Mouse (Mus musculus): ENCODE measurements around the gene Slc38a8. TPM values are rescaled to one million over a fixed set of nuclear protein-coding genes. Genes with fewer than 3 reads are reported as not detected.

Gene Slc38a8
- polyA plus RNA-seq, 1 experiment, result not detected

GRCm38 (mm10) chr8:119544606-119545005 is 43.1 kb upstream of the Slc38a8 start:
- H3K79me2 ChIP-seq (ENCODE audit: control insufficient read depth, insufficient read depth), result peaks cover 25% of the 10 kb centered on the region
- no peaks in the 10 kb centered on the region for H3K27me3 ChIP-seq (ENCODE audit: control insufficient read depth, insufficient read depth, insufficient read length)
- H3K36me3 ChIP-seq (ENCODE audit: control insufficient read depth, insufficient read depth), result peaks cover 36% of the 10 kb centered on the region
- H3ac ChIP-seq (ENCODE audit: control insufficient read depth, insufficient read length), result no peak overlapping the region
- H3K4me2 ChIP-seq (ENCODE audit: low read depth), result no peak overlapping the region
- H3K4me3 ChIP-seq, result no peak overlapping the region
- TF ChIP-seq POLR2AphosphoS2 (IDR thresholded peaks at IDR 0.05; ENCODE audit: insufficient read length, low read depth) (no peak), MAX (IDR thresholded peaks at IDR 0.05; ENCODE audit: low read depth) (no peak), E2F4 (IDR thresholded peaks at IDR 0.05; ENCODE audit: insufficient read depth) (no peak), MYOG (IDR thresholded peaks at IDR 0.05; ENCODE audit: control insufficient read depth in 1 of 3, insufficient read depth in 1 of 3, insufficient read length in 2 of 3, low read depth in 2 of 3) (no peak), POLR2A (IDR thresholded peaks at IDR 0.05; ENCODE audit: insufficient read length, low read depth) (no peak), USF1 (IDR thresholded peaks at IDR 0.05; ENCODE audit: low read depth) (no peak), TCF3 (IDR thresholded peaks at IDR 0.05; ENCODE audit: insufficient read length, low read depth) (no peak), SRF (IDR thresholded peaks at IDR 0.05; ENCODE audit: control insufficient read depth, insufficient read length, low read depth) (no peak), MYOD1 (IDR thresholded peaks at IDR 0.05; ENCODE audit: control insufficient read depth in 1 of 3, insufficient read length in 2 of 3, low read depth in 2 of 3) (no peak), CEBPB (IDR thresholded peaks at IDR 0.05; ENCODE audit: insufficient read depth, poor library complexity, severe bottlenecking) (no peak), REST (IDR thresholded peaks at IDR 0.05; ENCODE audit: insufficient read depth, insufficient read length) (no peak), TCF12 (IDR thresholded peaks at IDR 0.05; ENCODE audit: insufficient read depth, poor library complexity, severe bottlenecking) (no peak)

DNA sequence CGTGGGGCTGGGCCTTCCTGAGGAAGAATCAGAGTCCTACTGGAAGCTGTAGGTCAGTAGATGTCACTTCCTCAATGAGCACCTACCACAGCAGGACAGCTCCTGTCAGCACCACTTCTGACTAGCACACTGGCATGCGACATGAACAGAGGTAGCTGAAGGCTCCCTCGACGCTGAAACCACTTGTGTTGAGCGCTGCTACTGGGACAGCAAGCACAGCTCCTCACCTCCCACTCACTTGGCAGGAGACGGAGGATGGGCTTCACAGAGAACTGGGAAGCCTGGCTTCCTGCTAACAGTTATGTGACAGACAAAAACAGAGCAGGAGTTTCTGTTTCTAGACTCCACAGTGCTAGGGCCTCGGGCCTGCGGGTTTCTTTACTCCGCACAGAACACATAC is 30.5 kb upstream of the Slc38a8 start:
- no peak overlapping the region for H3ac ChIP-seq (ENCODE audit: control insufficient read depth, insufficient read length)
- no peaks in the 10 kb centered on the region for H3K27me3 ChIP-seq (ENCODE audit: control insufficient read depth, insufficient read depth, insufficient read length)
- no peak overlapping the region for H3K4me2 ChIP-seq (ENCODE audit: low read depth)
- no peak for TF ChIP-seq SRF (IDR thresholded peaks at IDR 0.05; ENCODE audit: control insufficient read depth, insufficient read length, low read depth)
- no peak for TF ChIP-seq MYOG (IDR thresholded peaks at IDR 0.05; ENCODE audit: control insufficient read depth in 1 of 3, insufficient read depth in 1 of 3, insufficient read length in 2 of 3, low read depth in 2 of 3)
- no peak for TF ChIP-seq MYOD1 (IDR thresholded peaks at IDR 0.05; ENCODE audit: control insufficient read depth in 1 of 3, insufficient read length in 2 of 3, low read depth in 2 of 3)
- TF ChIP-seq POLR2A (IDR thresholded peaks at IDR 0.05; ENCODE audit: insufficient read length, low read depth), result no peak
- TF ChIP-seq USF1 (IDR thresholded peaks at IDR 0.05; ENCODE audit: low read depth), result no peak
- TF ChIP-seq CEBPB (IDR thresholded peaks at IDR 0.05; ENCODE audit: insufficient read depth, poor library complexity, severe bottlenecking), result no peak
- TF ChIP-seq MAX (IDR thresholded peaks at IDR 0.05; ENCODE audit: low read depth), result no peak
- peaks cover 13% of the 10 kb centered on the region for H3K36me3 ChIP-seq (ENCODE audit: control insufficient read depth, insufficient read depth)
- no peak overlapping the region for H3K4me3 ChIP-seq
- no peaks in the 10 kb centered on the region for H3K79me2 ChIP-seq (ENCODE audit: control insufficient read depth, insufficient read depth)

- Histone ChIP-seq H3K79me2 (ENCODE audit: control insufficient read depth, insufficient read depth) (no peaks in the 10 kb centered on the region), H3K36me3 (ENCODE audit: control insufficient read depth, insufficient read depth) (peaks cover 13% of the 10 kb centered on the region), H3ac (ENCODE audit: control insufficient read depth, insufficient read length) (no peak overlapping the region), H3K27me3 (ENCODE audit: control insufficient read depth, insufficient read depth, insufficient read length) (no peaks in the 10 kb centered on the region), H3K4me3 (no peak overlapping the region), H3K4me2 (ENCODE audit: low read depth) (no peak overlapping the region)
- TF ChIP-seq POLR2A (IDR thresholded peaks at IDR 0.05; ENCODE audit: insufficient read length, low read depth) (no peak), TCF12 (IDR thresholded peaks at IDR 0.05; ENCODE audit: insufficient read depth, poor library complexity, severe bottlenecking) (no peak), USF1 (IDR thresholded peaks at IDR 0.05; ENCODE audit: low read depth) (no peak), CEBPB (IDR thresholded peaks at IDR 0.05; ENCODE audit: insufficient read depth, poor library complexity, severe bottlenecking) (no peak), TCF3 (IDR thresholded peaks at IDR 0.05; ENCODE audit: insufficient read length, low read depth) (no peak), SRF (IDR thresholded peaks at IDR 0.05; ENCODE audit: control insufficient read depth, insufficient read length, low read depth) (no peak)
These were observed 29.9 kb upstream of the Slc38a8 start for GRCm38 (mm10) chr8:119531397-119531796.

DNA sequence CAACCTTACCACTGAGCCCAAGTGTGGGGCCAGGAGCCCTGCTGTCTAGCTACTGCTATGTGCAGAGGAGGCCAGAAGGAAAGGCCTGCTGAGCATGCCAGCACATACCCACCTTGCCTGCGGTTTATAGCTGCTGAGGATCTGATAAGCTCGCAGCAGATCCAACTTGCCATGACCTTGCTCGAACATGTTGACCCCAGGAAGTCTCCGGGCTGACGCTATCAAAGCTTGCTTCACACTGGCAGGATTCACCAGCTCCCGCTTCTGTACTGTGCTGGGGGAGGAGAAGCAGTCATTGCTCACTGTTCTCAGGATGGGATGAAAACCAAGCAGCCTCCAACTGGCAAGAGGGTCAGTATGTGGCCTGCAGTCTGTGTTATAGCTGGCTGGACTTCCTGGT is 29.4 kb upstream of the Slc38a8 start:
- no peak overlapping the region for H3K4me3 ChIP-seq
- TF ChIP-seq TCF3 (IDR thresholded peaks at IDR 0.05; ENCODE audit: insufficient read length, low read depth) (no peak), MAX (IDR thresholded peaks at IDR 0.05; ENCODE audit: low read depth) (no peak), USF1 (IDR thresholded peaks at IDR 0.05; ENCODE audit: low read depth) (no peak), TCF12 (IDR thresholded peaks at IDR 0.05; ENCODE audit: insufficient read depth, poor library complexity, severe bottlenecking) (no peak)
- H3ac ChIP-seq (ENCODE audit: control insufficient read depth, insufficient read length), result no peak overlapping the region
- H3K4me2 ChIP-seq (ENCODE audit: low read depth), result no peak overlapping the region
- no peaks in the 10 kb centered on the region for H3K79me2 ChIP-seq (ENCODE audit: control insufficient read depth, insufficient read depth)
- H3K36me3 ChIP-seq (ENCODE audit: control insufficient read depth, insufficient read depth), result peaks cover 13% of the 10 kb centered on the region
- H3K27me3 ChIP-seq (ENCODE audit: control insufficient read depth, insufficient read depth, insufficient read length), result no peaks in the 10 kb centered on the region

DNA sequence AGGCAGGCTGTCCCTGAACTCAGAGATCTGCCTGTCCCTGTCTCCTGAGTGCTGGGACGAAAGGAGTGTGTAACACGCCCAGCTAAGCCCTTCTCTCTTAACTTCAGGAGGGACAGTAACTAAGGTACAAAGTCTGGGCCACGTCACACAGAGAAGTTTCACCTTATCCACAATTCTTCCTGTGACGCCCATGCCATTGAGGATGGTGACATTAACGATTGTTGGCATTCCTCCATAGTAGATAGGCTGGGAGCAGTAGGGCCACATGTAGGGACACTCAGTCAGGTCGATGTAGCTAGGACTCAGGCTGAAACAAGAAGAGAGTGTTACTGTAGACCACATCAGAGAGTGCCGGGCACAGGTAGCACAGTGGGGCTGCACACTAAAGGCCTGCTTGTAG is 27.3 kb upstream of the Slc38a8 start:
- Histone ChIP-seq H3K4me2 (ENCODE audit: low read depth) (no peak overlapping the region), H3K36me3 (ENCODE audit: control insufficient read depth, insufficient read depth) (peaks cover 27% of the 10 kb centered on the region)

More for the DNA sequence above, 27.3 kb upstream of the Slc38a8 start:
- H3K4me3 ChIP-seq, result no peak overlapping the region
- H3K27me3 ChIP-seq (ENCODE audit: control insufficient read depth, insufficient read depth, insufficient read length), result no peaks in the 10 kb centered on the region
- TF ChIP-seq E2F4 (IDR thresholded peaks at IDR 0.05; ENCODE audit: insufficient read depth) (no peak), SRF (IDR thresholded peaks at IDR 0.05; ENCODE audit: control insufficient read depth, insufficient read length, low read depth) (no peak), POLR2AphosphoS2 (IDR thresholded peaks at IDR 0.05; ENCODE audit: insufficient read length, low read depth) (no peak), CEBPB (IDR thresholded peaks at IDR 0.05; ENCODE audit: insufficient read depth, poor library complexity, severe bottlenecking) (no peak), MYOG (IDR thresholded peaks at IDR 0.05; ENCODE audit: control insufficient read depth in 1 of 3, insufficient read depth in 1 of 3, insufficient read length in 2 of 3, low read depth in 2 of 3) (no peak), TCF12 (IDR thresholded peaks at IDR 0.05; ENCODE audit: insufficient read depth, poor library complexity, severe bottlenecking) (no peak), MAX (IDR thresholded peaks at IDR 0.05; ENCODE audit: low read depth) (no peak), REST (IDR thresholded peaks at IDR 0.05; ENCODE audit: insufficient read depth, insufficient read length) (no peak), TCF3 (IDR thresholded peaks at IDR 0.05; ENCODE audit: insufficient read length, low read depth) (no peak), USF1 (IDR thresholded peaks at IDR 0.05; ENCODE audit: low read depth) (no peak), POLR2A (IDR thresholded peaks at IDR 0.05; ENCODE audit: insufficient read length, low read depth) (no peak), MYOD1 (IDR thresholded peaks at IDR 0.05; ENCODE audit: control insufficient read depth in 1 of 3, insufficient read length in 2 of 3, low read depth in 2 of 3) (no peak)
- no peak overlapping the region for H3ac ChIP-seq (ENCODE audit: control insufficient read depth, insufficient read length)
- H3K79me2 ChIP-seq (ENCODE audit: control insufficient read depth, insufficient read depth), result no peaks in the 10 kb centered on the region

Data from myocyte (in vitro differentiated cells).